ENCODE assay signal across 7 mouse cellular contexts in the genomic region with DNA sequence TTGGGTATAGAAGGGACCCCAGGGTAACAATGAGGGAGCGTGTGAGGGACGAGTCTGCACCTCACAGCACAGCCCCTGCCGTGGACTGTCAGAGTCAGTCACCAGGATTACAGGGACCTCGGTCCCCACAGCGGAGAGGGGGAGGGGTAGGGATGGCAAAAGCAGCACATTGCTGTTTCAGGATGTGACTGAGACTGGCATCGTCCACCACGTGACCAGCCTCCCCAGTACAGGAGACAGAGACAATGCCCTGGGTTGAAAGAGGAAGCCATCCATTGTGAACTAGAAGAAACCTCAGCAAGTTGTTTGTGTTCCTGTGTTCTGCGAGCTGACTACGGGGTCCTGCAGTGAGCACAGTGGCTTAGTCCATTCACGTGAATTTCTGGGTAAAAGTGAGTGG.
DNase-seq lines count a peak whose midpoint lies in the region; ATAC-seq lines count a peak whose summit lies in the region.

No protein-coding gene starts in this region.

- H3K4me3 ChIP-seq in intestine, embryonic 16.5 days (ENCODE audit: low read length): no peak overlapping the region
- H3K4me3 ChIP-seq in liver, embryonic 12.5 days: no peak overlapping the region

- no peaks in the 10 kb centered on the region for H3K9me3 ChIP-seq in intestine, embryonic 16.5 days (ENCODE audit: control insufficient read depth, low read length)
- H3K9me3 ChIP-seq in liver, embryonic 12.5 days (replicated peaks): no peaks in the 10 kb centered on the region

- no peak overlapping the region for H3K9ac ChIP-seq in intestine, embryonic 16.5 days (ENCODE audit: low read depth, low read length)
- H3K9ac ChIP-seq in liver, embryonic 12.5 days: no peak overlapping the region

- no peaks in the 10 kb centered on the region for H3K36me3 ChIP-seq in intestine, embryonic 16.5 days (ENCODE audit: control insufficient read depth, insufficient read depth, low read length)
- H3K36me3 ChIP-seq in liver, embryonic 12.5 days: no peaks in the 10 kb centered on the region

- no peaks in the 10 kb centered on the region for H3K27me3 ChIP-seq in intestine, embryonic 16.5 days (replicated peaks; ENCODE audit: control insufficient read depth, insufficient read depth, low read length)
- H3K27me3 ChIP-seq in liver, embryonic 12.5 days (replicated peaks): no peaks in the 10 kb centered on the region; the same call in 1 of the 2 replicates

- H3K4me1 ChIP-seq in intestine, embryonic 16.5 days (ENCODE audit: control insufficient read depth, insufficient read depth, low read length): peaks cover 5% of the 10 kb centered on the region; the same call in 1 of the 2 replicates
- H3K4me1 ChIP-seq in liver, embryonic 12.5 days: peaks cover 17% of the 10 kb centered on the region

- 33% methylated on average over 10 of the region's 10 CpGs for WGBS in intestine, embryonic 16.5 days
- WGBS in liver, embryonic 12.5 days (ENCODE audit: insufficient replicate concordance): 9% methylated on average over 10 of the region's 10 CpGs

- ATAC-seq in intestine, embryonic 16.5 days: peak; percentile 24; the same call in 1 of the 2 replicates
- ATAC-seq in liver, embryonic 12.5 days: no peak

- peak; percentile 37 for DNase-seq in ES-CJ7 (ENCODE audit: low read depth, low spot score)
- peak; percentile 74 for DNase-seq in adrenal gland, postnatal 14 days
- peak; percentile 54 to 67 for DNase-seq in frontal cortex, postnatal 10 days (ENCODE audit: low spot score in 2 of 2)
- DNase-seq in neural tube, embryonic 10.5 days (ENCODE audit: extremely low spot score, low spot score): peak; percentile 52
- DNase-seq in thymus, postnatal 36 days: no peak

- H3K4me2 ChIP-seq in intestine, embryonic 16.5 days (ENCODE audit: low read depth, low read length): no peak overlapping the region
- 0 out of 2 replicates have a peak overlapping the region, but pooled peaks have one; percentile 8 for H3K4me2 ChIP-seq in liver, embryonic 12.5 days

- no peak overlapping the region for H3K27ac ChIP-seq in intestine, embryonic 16.5 days (ENCODE audit: low read length)
- H3K27ac ChIP-seq in liver, embryonic 12.5 days: no peak overlapping the region

Comparison
In these comparisons a context has a peak if more than half of its experiments do, and no peak if none do; other contexts are left out.
1. DNase-seq: peak in ES-CJ7 (single experiment), adrenal gland, postnatal 14 days (single experiment), frontal cortex, postnatal 10 days (2 of 2) and neural tube, embryonic 10.5 days (single experiment); none in thymus, postnatal 36 days (0 of 2).